Mouse (Mus musculus): ENCODE measurements at regions not wholly inside any gene's neighbourhood (a gene's known extent, or its start where the extent isn't known, plus 50 kb on each side); places are given as distances from the start of the nearest gene placed in this dataset.

DNA sequence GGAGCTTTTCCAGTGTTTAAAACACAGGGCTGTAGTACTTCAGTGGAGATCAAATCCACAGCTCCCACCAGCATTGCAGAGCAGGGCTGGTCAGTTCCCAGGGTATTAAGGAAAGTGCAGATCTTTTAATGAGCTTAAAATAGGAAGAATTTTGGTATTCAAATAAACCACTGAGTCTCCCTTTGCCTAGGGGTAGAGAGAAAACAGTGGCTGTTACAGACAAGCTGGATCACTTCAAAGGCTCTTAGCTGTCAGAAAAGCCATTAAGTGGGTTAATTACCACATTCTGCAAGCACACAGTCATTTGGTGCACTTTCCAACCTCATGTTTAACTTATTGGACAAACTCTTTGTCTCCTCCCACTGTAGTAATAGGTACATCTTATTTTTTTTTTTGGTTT, 325.6 kb upstream of the Arpp21 start:
- H3K4me3 ChIP-seq = no peak overlapping the region
- H3ac ChIP-seq (ENCODE audit: control insufficient read depth, insufficient read length) = no peak overlapping the region
- no peaks in the 10 kb centered on the region for H3K79me2 ChIP-seq (ENCODE audit: control insufficient read depth, insufficient read depth)
- TF ChIP-seq TCF12 (IDR thresholded peaks at IDR 0.05; ENCODE audit: insufficient read depth, poor library complexity, severe bottlenecking) = no peak
- no peak for TF ChIP-seq USF1 (IDR thresholded peaks at IDR 0.05; ENCODE audit: low read depth)
- TF ChIP-seq CEBPB (IDR thresholded peaks at IDR 0.05; ENCODE audit: insufficient read depth, poor library complexity, severe bottlenecking) = no peak
- no peak for TF ChIP-seq MYOD1 (IDR thresholded peaks at IDR 0.05; ENCODE audit: control insufficient read depth in 1 of 3, insufficient read length in 2 of 3, low read depth in 2 of 3)
- no peak for TF ChIP-seq MAX (IDR thresholded peaks at IDR 0.05; ENCODE audit: low read depth)
- TF ChIP-seq SRF (IDR thresholded peaks at IDR 0.05; ENCODE audit: control insufficient read depth, insufficient read length, low read depth) = no peak
- TF ChIP-seq POLR2AphosphoS2 (IDR thresholded peaks at IDR 0.05; ENCODE audit: insufficient read length, low read depth) = no peak
- no peak for TF ChIP-seq POLR2A (IDR thresholded peaks at IDR 0.05; ENCODE audit: insufficient read length, low read depth)
- TF ChIP-seq MYOG (IDR thresholded peaks at IDR 0.05; ENCODE audit: control insufficient read depth in 1 of 3, insufficient read depth in 1 of 3, insufficient read length in 2 of 3, low read depth in 2 of 3) = no peak
- no peak for TF ChIP-seq TCF3 (IDR thresholded peaks at IDR 0.05; ENCODE audit: insufficient read length, low read depth)
- TF ChIP-seq REST (IDR thresholded peaks at IDR 0.05; ENCODE audit: insufficient read depth, insufficient read length) = no peak
- no peak for TF ChIP-seq E2F4 (IDR thresholded peaks at IDR 0.05; ENCODE audit: insufficient read depth)
- no peaks in the 10 kb centered on the region for H3K36me3 ChIP-seq (ENCODE audit: control insufficient read depth, insufficient read depth)
- H3K4me2 ChIP-seq (ENCODE audit: low read depth) = no peak overlapping the region
- H3K27me3 ChIP-seq (ENCODE audit: control insufficient read depth, insufficient read depth, insufficient read length) = no peaks in the 10 kb centered on the region

GRCm38 (mm10) chr9:112560226-112560625, 324.5 kb upstream of the Arpp21 start:
- Histone ChIP-seq H3K79me2 (ENCODE audit: control insufficient read depth, insufficient read depth) (no peaks in the 10 kb centered on the region), H3K4me2 (ENCODE audit: low read depth) (no peak overlapping the region), H3K27me3 (ENCODE audit: control insufficient read depth, insufficient read depth, insufficient read length) (no peaks in the 10 kb centered on the region), H3ac (ENCODE audit: control insufficient read depth, insufficient read length) (no peak overlapping the region), H3K4me3 (no peak overlapping the region), H3K36me3 (ENCODE audit: control insufficient read depth, insufficient read depth) (no peaks in the 10 kb centered on the region)
- no peak for TF ChIP-seq POLR2A (IDR thresholded peaks at IDR 0.05; ENCODE audit: insufficient read length, low read depth)
- no peak for TF ChIP-seq TCF3 (IDR thresholded peaks at IDR 0.05; ENCODE audit: insufficient read length, low read depth)
- TF ChIP-seq MYOD1 (IDR thresholded peaks at IDR 0.05; ENCODE audit: control insufficient read depth in 1 of 3, insufficient read length in 2 of 3, low read depth in 2 of 3) = no peak

- Histone ChIP-seq H3ac (ENCODE audit: control insufficient read depth, insufficient read length) (no peak overlapping the region), H3K4me3 (no peak overlapping the region), H3K79me2 (ENCODE audit: control insufficient read depth, insufficient read depth) (no peaks in the 10 kb centered on the region), H3K36me3 (ENCODE audit: control insufficient read depth, insufficient read depth) (no peaks in the 10 kb centered on the region), H3K27me3 (ENCODE audit: control insufficient read depth, insufficient read depth, insufficient read length) (no peaks in the 10 kb centered on the region), H3K4me2 (ENCODE audit: low read depth) (no peak overlapping the region)
- TF ChIP-seq E2F4 (IDR thresholded peaks at IDR 0.05; ENCODE audit: insufficient read depth) (no peak), SRF (IDR thresholded peaks at IDR 0.05; ENCODE audit: control insufficient read depth, insufficient read length, low read depth) (no peak), POLR2AphosphoS2 (IDR thresholded peaks at IDR 0.05; ENCODE audit: insufficient read length, low read depth) (no peak), MYOD1 (IDR thresholded peaks at IDR 0.05; ENCODE audit: control insufficient read depth in 1 of 3, insufficient read length in 2 of 3, low read depth in 2 of 3) (no peak), REST (IDR thresholded peaks at IDR 0.05; ENCODE audit: insufficient read depth, insufficient read length) (no peak)
Observed at GRCm38 (mm10) chr9:112537924-112538323, 302.2 kb upstream of the Arpp21 start.

GRCm38 (mm10) chr9:112525377-112525776, 289.6 kb upstream of the Arpp21 start:
- Histone ChIP-seq H3K4me3 (no peak overlapping the region), H3K4me2 (ENCODE audit: low read depth) (no peak overlapping the region), H3ac (ENCODE audit: control insufficient read depth, insufficient read length) (no peak overlapping the region), H3K36me3 (ENCODE audit: control insufficient read depth, insufficient read depth) (no peaks in the 10 kb centered on the region), H3K79me2 (ENCODE audit: control insufficient read depth, insufficient read depth) (no peaks in the 10 kb centered on the region), H3K27me3 (ENCODE audit: control insufficient read depth, insufficient read depth, insufficient read length) (no peaks in the 10 kb centered on the region)
- TF ChIP-seq POLR2A (IDR thresholded peaks at IDR 0.05; ENCODE audit: insufficient read length, low read depth) = no peak
- TF ChIP-seq USF1 (IDR thresholded peaks at IDR 0.05; ENCODE audit: low read depth) = no peak
- no peak for TF ChIP-seq CEBPB (IDR thresholded peaks at IDR 0.05; ENCODE audit: insufficient read depth, poor library complexity, severe bottlenecking)
- no peak for TF ChIP-seq MAX (IDR thresholded peaks at IDR 0.05; ENCODE audit: low read depth)
- TF ChIP-seq REST (IDR thresholded peaks at IDR 0.05; ENCODE audit: insufficient read depth, insufficient read length) = no peak
- TF ChIP-seq TCF3 (IDR thresholded peaks at IDR 0.05; ENCODE audit: insufficient read length, low read depth) = no peak
- no peak for TF ChIP-seq E2F4 (IDR thresholded peaks at IDR 0.05; ENCODE audit: insufficient read depth)
- no peak for TF ChIP-seq POLR2AphosphoS2 (IDR thresholded peaks at IDR 0.05; ENCODE audit: insufficient read length, low read depth)
- TF ChIP-seq MYOD1 (IDR thresholded peaks at IDR 0.05; ENCODE audit: control insufficient read depth in 1 of 3, insufficient read length in 2 of 3, low read depth in 2 of 3) = no peak
- TF ChIP-seq SRF (IDR thresholded peaks at IDR 0.05; ENCODE audit: control insufficient read depth, insufficient read length, low read depth) = no peak
- no peak for TF ChIP-seq MYOG (IDR thresholded peaks at IDR 0.05; ENCODE audit: control insufficient read depth in 1 of 3, insufficient read depth in 1 of 3, insufficient read length in 2 of 3, low read depth in 2 of 3)
- no peak for TF ChIP-seq TCF12 (IDR thresholded peaks at IDR 0.05; ENCODE audit: insufficient read depth, poor library complexity, severe bottlenecking)

- H3ac ChIP-seq (ENCODE audit: control insufficient read depth, insufficient read length) = no peak overlapping the region
- no peaks in the 10 kb centered on the region for H3K79me2 ChIP-seq (ENCODE audit: control insufficient read depth, insufficient read depth)
- no peak overlapping the region for H3K4me2 ChIP-seq (ENCODE audit: low read depth)
- H3K36me3 ChIP-seq (ENCODE audit: control insufficient read depth, insufficient read depth) = no peaks in the 10 kb centered on the region
- TF ChIP-seq USF1 (IDR thresholded peaks at IDR 0.05; ENCODE audit: low read depth) (no peak), POLR2AphosphoS2 (IDR thresholded peaks at IDR 0.05; ENCODE audit: insufficient read length, low read depth) (no peak), MAX (IDR thresholded peaks at IDR 0.05; ENCODE audit: low read depth) (no peak)
- no peak overlapping the region for H3K4me3 ChIP-seq
- no peaks in the 10 kb centered on the region for H3K27me3 ChIP-seq (ENCODE audit: control insufficient read depth, insufficient read depth, insufficient read length)
Observed at GRCm38 (mm10) chr9:112523251-112523650, 287.5 kb upstream of the Arpp21 start.

Data from myocyte (in vitro differentiated cells).